Mouse (Mus musculus) E14TG2a.4 (cell line): Measurements from ENCODE around the gene Cox11.

Source experiments
- H3K27me3 ChIP-seq: 2 replicates; pipeline ENCODE4 v1.6.1; 2014; ENCODE audit warnings: low read length, control low read depth; ENCODE audit not compliant: insufficient read depth
- H3K36me3 ChIP-seq: 2 replicates; pipeline ENCODE4 v1.6.1; 2014; ENCODE audit warnings: low read length, control low read depth; ENCODE audit not compliant: insufficient read depth
- H3K4me1 ChIP-seq: replicated peaks from 2 replicates; pipeline ENCODE4 v1.6.1; 2014; ENCODE audit warnings: low read depth, low read length, control low read depth
- H3K4me3 ChIP-seq: replicated peaks from 2 replicates; pipeline ENCODE4 v1.5.1; 2014; ENCODE audit warnings: mild to moderate bottlenecking, low read length
- H3K9me3 ChIP-seq: 2 replicates; pipeline ENCODE4 v1.6.1; 2014; ENCODE audit warnings: low read length, control low read depth
- CTCF ChIP-seq: conservative IDR thresholded peaks from 2 replicates; pipeline ENCODE4 v1.5.1; 2014; ENCODE audit warnings: low read length
- NANOG ChIP-seq: IDR thresholded peaks from 2 replicates; pipeline ENCODE4 v1.6.1; 2014; ENCODE audit warnings: borderline replicate concordance, low read length, mixed read lengths
- POU5F1 ChIP-seq: IDR thresholded peaks from 2 replicates; pipeline ENCODE4 v1.6.1; 2014; ENCODE audit warnings: low read length, borderline replicate concordance

The Cox11 gene

GRCm38 (mm10) chr11:90657527-90657926, 19.6 kb downstream of the Cox11 start:
- Histone ChIP-seq H3K9me3 (peaks cover 8% of the 10 kb centered on the region; the same call in 1 of the 2 replicates), H3K27me3 (no peaks in the 10 kb centered on the region), H3K4me3 (no peak overlapping the region), H3K36me3 (peaks cover 56% of the 10 kb centered on the region), H3K4me1 (no peaks in the 10 kb centered on the region; the same call in 1 of the 2 replicates)
- TF ChIP-seq POU5F1, result no peak
- TF ChIP-seq CTCF, result no peak
- TF ChIP-seq NANOG, result no peak

GRCm38 (mm10) chr11:90660662-90661061, 22.7 kb downstream of the Cox11 start:
- TF ChIP-seq POU5F1 (no peak), NANOG (no peak), CTCF (no peak)
- Histone ChIP-seq H3K9me3 (peaks cover 5% of the 10 kb centered on the region; the same call in 1 of the 2 replicates), H3K36me3 (peaks cover 45% of the 10 kb centered on the region), H3K27me3 (no peaks in the 10 kb centered on the region), H3K4me1 (peaks cover 16% of the 10 kb centered on the region), H3K4me3 (no peak overlapping the region)

GRCm38 (mm10) chr11:90663052-90663451, 25.1 kb downstream of the Cox11 start:
- TF ChIP-seq POU5F1 (no peak), CTCF (no peak), NANOG (no peak)
- H3K27me3 ChIP-seq, result no peaks in the 10 kb centered on the region
- H3K36me3 ChIP-seq, result peaks cover 26% of the 10 kb centered on the region
- H3K4me1 ChIP-seq, result peaks cover 16% of the 10 kb centered on the region; the same call in 1 of the 2 replicates
- no peaks in the 10 kb centered on the region for H3K9me3 ChIP-seq
- no peak overlapping the region for H3K4me3 ChIP-seq

- TF ChIP-seq POU5F1 (no peak), CTCF (no peak), NANOG (no peak)
Observed at GRCm38 (mm10) chr11:90663618-90664297, 25.8 kb downstream of the Cox11 start.

GRCm38 (mm10) chr11:90664345-90664986, 26.5 kb downstream of the Cox11 start:
- Histone ChIP-seq H3K4me1 (peaks cover 16% of the 10 kb centered on the region; the same call in 1 of the 2 replicates), H3K27me3 (no peaks in the 10 kb centered on the region), H3K4me3 (no peak overlapping the region), H3K36me3 (peaks cover 25% of the 10 kb centered on the region), H3K9me3 (no peaks in the 10 kb centered on the region)
- no peak for TF ChIP-seq CTCF
- no peak for TF ChIP-seq NANOG
- no peak for TF ChIP-seq POU5F1

More at GRCm38 (mm10) chr11:90663618-90664297, 25.8 kb downstream of the Cox11 start:
- Histone ChIP-seq H3K4me1 (peaks cover 16% of the 10 kb centered on the region; the same call in 1 of the 2 replicates), H3K9me3 (no peaks in the 10 kb centered on the region), H3K27me3 (no peaks in the 10 kb centered on the region), H3K36me3 (peaks cover 25% of the 10 kb centered on the region), H3K4me3 (no peak overlapping the region)

- Histone ChIP-seq H3K36me3 (peaks cover 23% of the 10 kb centered on the region), H3K4me3 (no peak overlapping the region), H3K4me1 (peaks cover 16% of the 10 kb centered on the region; the same call in 1 of the 2 replicates), H3K9me3 (no peaks in the 10 kb centered on the region), H3K27me3 (no peaks in the 10 kb centered on the region)
- no peak for TF ChIP-seq NANOG
- no peak for TF ChIP-seq CTCF
- TF ChIP-seq POU5F1, result no peak
Observed at GRCm38 (mm10) chr11:90665161-90665560, 27.2 kb downstream of the Cox11 start.

GRCm38 (mm10) chr11:90666144-90666757, 28.3 kb downstream of the Cox11 start:
- Histone ChIP-seq H3K4me3 (no peak overlapping the region), H3K4me1 (peaks cover 16% of the 10 kb centered on the region; the same call in 1 of the 2 replicates), H3K27me3 (no peaks in the 10 kb centered on the region), H3K9me3 (no peaks in the 10 kb centered on the region), H3K36me3 (peaks cover 20% of the 10 kb centered on the region)
- no peak for TF ChIP-seq NANOG
- TF ChIP-seq CTCF, result no peak
- TF ChIP-seq POU5F1, result no peak

GRCm38 (mm10) chr11:90666916-90667315, 28.9 kb downstream of the Cox11 start:
- H3K27me3 ChIP-seq, result no peaks in the 10 kb centered on the region

More at GRCm38 (mm10) chr11:90666916-90667315, 28.9 kb downstream of the Cox11 start:
- Histone ChIP-seq H3K4me1 (peaks cover 16% of the 10 kb centered on the region; the same call in 1 of the 2 replicates), H3K4me3 (no peak overlapping the region), H3K9me3 (no peaks in the 10 kb centered on the region), H3K36me3 (peaks cover 15% of the 10 kb centered on the region; the same call in 1 of the 2 replicates)
- TF ChIP-seq CTCF (no peak), NANOG (no peak), POU5F1 (no peak)
